Mouse (Mus musculus) frontal cortex, adult 2 months (tissue): ENCODE measurements around the gene Akap8l. TPM values are rescaled to one million over a fixed set of nuclear protein-coding genes. Genes with fewer than 3 reads are reported as not detected.

ENCODE experiments used
- DNase-seq, 2 experiments: peaks; one replicate each; pipeline ENCODE4 v3.0.0; 2022; ENCODE audit warnings: low spot score in 1 of 2; ENCODE audit errors: extremely low spot score in 1 of 2
- polyA plus RNA-seq: library from polyadenylated mRNA; depleted of rRNA; stranded (reverse); fragments of >200 nt; gene quantifications from 2 replicates; pipeline ENCODE4 v1.2.3, GENCODE M21; 2012

The Akap8l gene
- polyA plus RNA-seq, 1 experiment = 400 TPM

GRCm38 (mm10) chr17:32320597-32321389 is 29.6 kb downstream of the Akap8l start, which contains the start of gene Akap8:
Gene Akap8, minus strand, starts transcription at chr17:32321238.
- DNase-seq = peak; percentile 99

GRCm38 (mm10) chr17:32319950-32320349 is 30.5 kb downstream of the Akap8l start:
- no peak for DNase-seq

- no peak for DNase-seq
Measured at GRCm38 (mm10) chr17:32317708-32318107, 32.7 kb downstream of the Akap8l start.

- DNase-seq = no peak
Measured at GRCm38 (mm10) chr17:32317032-32317431, 33.4 kb downstream of the Akap8l start.

GRCm38 (mm10) chr17:32315560-32315959 is 34.8 kb downstream of the Akap8l start:
- no peak for DNase-seq

- DNase-seq = no peak
Measured at GRCm38 (mm10) chr17:32313892-32314291, 36.5 kb downstream of the Akap8l start.

GRCm38 (mm10) chr17:32312801-32313200 is 37.6 kb downstream of the Akap8l start:
- no peak for DNase-seq

GRCm38 (mm10) chr17:32307963-32308362 is 42.4 kb downstream of the Akap8l start:
- no peak for DNase-seq

GRCm38 (mm10) chr17:32298125-32298524 is 52.3 kb downstream of the Akap8l start:
- no peak for DNase-seq

- DNase-seq = no peak
Measured at GRCm38 (mm10) chr17:32295901-32296300, 54.5 kb downstream of the Akap8l start.

- no peak for DNase-seq
Measured at GRCm38 (mm10) chr17:32295160-32295559, 55.2 kb downstream of the Akap8l start.

- DNase-seq = no peak
Measured at GRCm38 (mm10) chr17:32285138-32285670, 65.2 kb downstream of the Akap8l start.

GRCm38 (mm10) chr17:32284262-32285137 is 65.9 kb downstream of the Akap8l start, which contains the start of gene Brd4:
Gene Brd4, minus strand, starts transcription at chr17:32284722.
- DNase-seq = peak; percentile 79 to 91

GRCm38 (mm10) chr17:32283771-32284221 is 66.6 kb downstream of the Akap8l start:
- peak in 1 of 2 experiments; percentile 26 for DNase-seq

GRCm38 (mm10) chr17:32283341-32283740 is 67.1 kb downstream of the Akap8l start:
- DNase-seq = peak in 1 of 2 experiments; percentile 14

- no peak for DNase-seq
Measured at GRCm38 (mm10) chr17:32281611-32282310, 68.6 kb downstream of the Akap8l start.

- DNase-seq = no peak
Measured at GRCm38 (mm10) chr17:32281126-32281525, 69.3 kb downstream of the Akap8l start.

GRCm38 (mm10) chr17:32280575-32280974 is 69.8 kb downstream of the Akap8l start:
- DNase-seq = no peak

GRCm38 (mm10) chr17:32277201-32277600 is 73.2 kb downstream of the Akap8l start:
- no peak for DNase-seq

GRCm38 (mm10) chr17:32275568-32275967 is 74.8 kb downstream of the Akap8l start:
- DNase-seq = no peak
